Mouse (Mus musculus): Measurements from ENCODE around the gene Gm614.
A peak's percentile ranks its signal among the peaks of the same experiment; 100 is the strongest.

Gene Gm614

GRCm38 (mm10) chrX:101263892-101264291, at the start of gene Gm614:
Gm614 (minus strand) TSS chrX:101263992.
- no peak for DNase-seq (ENCODE audit: low spot score in 2 of 2)

DNA sequence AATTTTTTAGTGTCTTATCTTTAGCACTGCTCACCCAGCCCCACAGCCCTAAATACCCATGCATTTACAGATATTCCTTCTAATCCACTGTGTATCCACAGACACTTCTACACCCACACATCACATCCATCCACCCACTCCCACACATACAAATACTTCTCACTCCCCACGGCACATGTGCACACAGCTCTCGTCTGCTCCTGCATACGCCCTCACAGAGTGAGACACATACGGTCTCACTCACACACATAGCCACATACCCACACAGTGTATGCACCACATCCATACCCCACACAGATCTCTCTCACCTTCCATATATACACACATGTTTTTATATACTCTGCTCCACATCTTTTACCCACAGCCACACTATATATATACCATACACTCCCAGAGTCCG, 45.5 kb upstream of the Gm614 start:
- peak; percentile 36 to 55 for DNase-seq (ENCODE audit: low spot score in 2 of 2)

- no peak for DNase-seq (ENCODE audit: low spot score in 2 of 2)
Observed at GRCm38 (mm10) chrX:101304646-101305045, 40.9 kb upstream of the Gm614 start.

DNA sequence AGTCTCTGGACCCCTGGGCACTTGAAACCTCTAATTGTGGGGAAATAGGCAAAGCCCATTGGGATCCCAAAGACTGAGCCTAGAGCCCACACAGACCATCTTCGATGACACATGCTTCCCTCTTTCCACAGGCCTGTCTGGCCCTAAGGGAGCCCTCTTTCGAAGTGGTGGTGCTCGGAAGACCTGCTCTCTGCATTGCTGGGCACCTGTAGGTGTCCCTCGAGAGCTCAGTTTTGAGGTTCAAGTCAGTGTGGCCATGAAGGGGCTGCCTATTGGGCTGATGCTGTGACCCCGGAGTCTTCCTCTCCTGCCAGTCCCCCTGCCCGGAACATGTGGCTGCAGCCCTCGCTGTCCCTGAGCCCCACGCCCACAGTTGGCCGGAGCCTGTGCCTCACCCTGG, 37.9 kb upstream of the Gm614 start:
- no peak for DNase-seq (ENCODE audit: low spot score in 2 of 2)

DNA sequence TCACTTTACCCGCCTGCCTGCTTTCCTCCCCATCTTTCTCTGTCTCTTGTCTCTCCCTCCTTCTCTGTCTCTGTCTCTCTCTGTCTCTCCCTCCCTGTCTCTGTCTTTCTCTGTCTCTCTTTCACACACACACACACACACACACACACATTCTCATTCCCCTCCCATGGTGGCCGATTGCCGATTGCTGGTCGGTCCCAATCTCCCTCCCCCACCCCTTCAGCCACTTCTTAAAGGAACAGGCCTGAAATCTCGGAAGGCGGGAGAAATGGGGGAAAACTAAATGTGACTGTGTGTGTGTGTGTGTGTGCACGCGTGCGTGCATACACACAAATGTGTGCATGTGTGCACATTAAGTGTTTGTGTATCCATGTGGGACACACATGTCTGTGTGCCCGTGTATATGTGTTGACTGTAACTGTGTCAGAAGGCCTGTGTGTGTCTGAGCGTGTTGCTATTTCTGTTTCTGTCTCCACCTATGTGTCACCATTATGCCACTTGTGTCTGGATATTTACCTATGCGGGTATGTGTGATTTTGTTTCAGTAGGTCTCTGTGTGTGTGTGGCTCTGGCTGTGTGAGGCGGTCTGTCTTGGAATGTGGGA, 36.7 kb upstream of the Gm614 start:
- DNase-seq (ENCODE audit: low spot score in 2 of 2), result no peak

DNA sequence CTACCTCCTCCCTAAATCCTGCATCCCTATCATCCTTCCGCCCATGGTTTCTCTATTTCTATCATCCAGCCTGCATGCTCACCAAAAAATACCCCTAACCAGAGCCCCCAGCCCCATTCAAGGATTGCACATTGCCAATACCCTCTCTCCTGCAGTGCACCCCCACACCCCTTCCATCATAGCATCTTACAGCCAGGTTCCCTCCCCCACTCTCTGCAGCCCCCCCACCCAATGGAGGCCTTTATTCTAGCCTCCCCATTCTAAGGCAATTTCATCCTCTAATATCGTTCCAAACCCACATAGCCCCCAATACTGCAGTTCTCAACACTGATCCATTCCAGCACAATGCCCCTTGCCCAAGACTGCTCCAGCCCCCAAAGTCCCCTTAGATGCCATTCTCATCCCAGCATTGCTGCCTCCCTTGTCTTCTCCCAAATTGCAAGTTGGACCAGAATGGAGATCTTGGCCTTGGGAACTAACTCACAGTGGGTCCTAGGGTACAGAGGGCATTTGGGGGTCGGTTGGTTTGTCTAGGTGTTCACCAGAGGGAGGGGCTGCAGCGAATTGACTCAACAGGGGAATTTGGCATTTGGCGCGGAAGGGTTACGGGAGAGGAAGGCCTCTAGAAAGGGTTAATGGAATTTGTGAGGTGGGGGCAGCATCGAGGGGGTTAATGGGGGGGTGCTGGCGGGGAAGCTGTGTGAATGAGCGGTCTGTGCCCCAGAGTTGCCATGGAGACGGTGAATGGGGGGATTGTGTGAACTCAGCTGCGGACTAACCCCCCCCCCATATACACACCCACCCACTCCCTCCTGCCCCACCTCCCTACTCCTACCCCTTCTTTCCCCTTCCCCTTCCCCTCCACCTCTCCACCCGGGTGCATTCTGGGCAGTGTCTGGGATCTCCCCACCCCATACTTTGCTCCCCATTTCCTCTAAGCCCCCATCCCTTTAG, 36.0 kb upstream of the Gm614 start:
- no peak for DNase-seq (ENCODE audit: low spot score in 2 of 2)

GRCm38 (mm10) chrX:101299055-101299454, 35.3 kb upstream of the Gm614 start, which contains the start of gene Nlgn3:
Nlgn3 (plus strand) TSS chrX:101299168.
- DNase-seq (ENCODE audit: low spot score in 2 of 2), result no peak

DNA sequence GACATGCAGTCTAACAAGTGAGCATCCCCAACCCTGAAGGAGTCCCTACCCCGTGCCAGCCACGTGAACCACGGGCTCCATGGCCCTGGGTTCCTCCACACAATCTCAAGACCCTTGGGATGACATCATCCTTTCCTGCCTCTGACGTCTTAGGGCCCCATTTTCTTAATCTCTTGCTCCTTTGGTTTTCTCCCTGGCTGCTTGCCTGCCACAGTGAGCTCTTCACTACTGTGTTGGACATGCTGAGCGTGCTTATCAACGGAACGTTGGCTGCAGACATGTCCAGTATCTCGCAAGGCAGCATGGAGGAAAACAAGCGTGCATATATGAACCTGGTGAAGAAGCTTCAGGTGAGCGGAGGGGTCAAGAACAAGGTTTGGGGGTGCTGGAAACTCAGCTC, 26.3 kb upstream of the Gm614 start:
- no peak for DNase-seq (ENCODE audit: low spot score in 2 of 2)

GRCm38 (mm10) chrX:101289037-101289436, 25.2 kb upstream of the Gm614 start:
- DNase-seq (ENCODE audit: low spot score in 2 of 2), result no peak

DNA sequence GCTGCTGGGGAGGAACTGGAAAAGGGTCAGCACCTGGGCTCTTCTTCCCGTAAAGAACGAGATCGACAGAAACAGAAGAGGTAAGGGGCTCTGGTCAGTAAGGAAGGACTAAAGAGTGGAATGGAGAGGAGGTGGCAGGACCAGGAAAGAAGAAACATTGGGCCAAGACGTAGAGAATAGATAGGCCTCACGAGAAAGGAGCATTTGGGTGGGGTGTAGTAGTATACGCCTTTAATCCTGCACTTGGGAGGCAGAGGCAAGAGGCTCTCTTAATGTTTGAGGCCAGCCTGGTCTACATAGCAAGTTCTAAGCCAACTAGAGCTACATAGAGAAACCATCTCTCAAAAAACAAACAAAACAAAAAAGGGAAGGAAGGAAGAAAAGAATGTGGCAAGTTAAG, 24.6 kb upstream of the Gm614 start:
- no peak for DNase-seq (ENCODE audit: low spot score in 2 of 2)

DNA sequence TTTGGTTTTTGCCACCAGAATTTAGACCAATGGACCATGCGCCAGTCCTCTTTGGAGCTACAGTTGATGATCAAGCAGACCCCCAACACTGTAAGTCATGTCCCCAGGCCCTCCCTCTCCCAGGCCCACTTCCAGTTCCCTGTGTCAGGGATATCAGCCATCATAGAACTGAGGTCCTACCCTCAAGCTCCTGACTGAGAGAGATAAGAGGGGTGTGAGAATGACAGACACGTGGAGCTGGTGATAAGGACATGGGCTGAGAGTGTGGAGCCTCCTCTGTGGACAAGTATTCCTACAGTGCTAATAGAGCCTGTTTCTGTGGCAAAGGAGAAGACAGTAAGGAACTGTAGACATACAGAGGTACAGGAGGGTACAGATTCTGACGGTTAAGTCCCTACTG, 23.8 kb upstream of the Gm614 start:
- DNase-seq (ENCODE audit: low spot score in 2 of 2), result no peak

DNA sequence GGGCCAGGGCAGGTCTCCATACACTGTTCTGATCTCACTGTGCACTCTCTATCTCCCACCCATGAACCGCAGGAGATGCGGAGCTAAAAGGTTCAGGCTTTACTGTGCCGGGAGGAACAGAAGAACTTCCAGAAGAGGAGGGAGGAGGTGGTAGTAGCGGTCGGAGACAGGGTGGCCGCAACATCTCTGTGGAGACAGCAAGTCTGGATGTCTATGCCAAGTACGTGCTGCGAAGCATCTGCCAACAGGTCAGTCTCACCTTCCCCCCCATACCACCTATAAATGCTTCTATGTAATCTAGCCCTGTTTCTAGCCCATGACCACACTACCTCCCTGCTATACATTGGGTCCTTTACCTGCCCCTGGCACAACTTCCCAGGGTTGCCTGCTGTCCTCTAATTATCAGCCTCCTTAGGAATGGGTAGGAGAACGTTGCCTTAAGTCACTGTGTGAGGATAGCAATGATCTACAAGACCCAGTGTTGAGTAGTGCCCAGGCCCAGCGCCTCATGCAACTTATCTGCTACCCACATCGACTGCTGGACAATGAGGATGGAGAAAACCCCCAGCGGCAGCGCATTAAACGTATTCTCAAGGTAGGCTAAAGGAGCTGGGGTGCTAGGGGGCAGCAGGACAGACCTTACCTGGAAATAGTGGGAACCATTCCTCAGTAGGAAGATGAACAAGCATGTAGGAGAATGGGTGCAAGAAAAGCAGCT, 22.3 kb upstream of the Gm614 start:
- no peak for DNase-seq (ENCODE audit: low spot score in 2 of 2)

- DNase-seq (ENCODE audit: low spot score in 2 of 2), result peak in 1 of 2 experiments; percentile 34
Observed at GRCm38 (mm10) chrX:101285534-101285933, 21.7 kb upstream of the Gm614 start.

DNA sequence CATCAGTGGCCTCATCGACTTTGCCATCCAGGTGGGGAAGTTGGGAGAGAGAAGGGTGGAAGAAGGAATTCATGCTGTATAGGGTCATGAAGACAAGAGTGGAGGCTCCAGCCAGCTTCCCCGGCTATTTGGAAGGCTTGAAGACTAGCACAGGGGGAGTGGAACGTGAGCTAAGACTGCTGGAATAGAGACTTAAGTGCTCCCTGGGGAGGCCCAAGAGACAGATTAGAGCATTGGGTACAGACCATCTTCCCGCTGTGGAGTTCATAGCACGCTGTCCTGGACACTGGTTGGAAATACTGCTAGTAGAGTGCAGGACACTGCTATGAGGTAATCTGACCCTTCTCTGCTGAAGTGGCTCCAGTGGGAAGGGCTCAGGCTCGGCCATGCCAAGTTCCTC, 19.0 kb upstream of the Gm614 start:
- DNase-seq (ENCODE audit: low spot score in 2 of 2), result no peak

DNA sequence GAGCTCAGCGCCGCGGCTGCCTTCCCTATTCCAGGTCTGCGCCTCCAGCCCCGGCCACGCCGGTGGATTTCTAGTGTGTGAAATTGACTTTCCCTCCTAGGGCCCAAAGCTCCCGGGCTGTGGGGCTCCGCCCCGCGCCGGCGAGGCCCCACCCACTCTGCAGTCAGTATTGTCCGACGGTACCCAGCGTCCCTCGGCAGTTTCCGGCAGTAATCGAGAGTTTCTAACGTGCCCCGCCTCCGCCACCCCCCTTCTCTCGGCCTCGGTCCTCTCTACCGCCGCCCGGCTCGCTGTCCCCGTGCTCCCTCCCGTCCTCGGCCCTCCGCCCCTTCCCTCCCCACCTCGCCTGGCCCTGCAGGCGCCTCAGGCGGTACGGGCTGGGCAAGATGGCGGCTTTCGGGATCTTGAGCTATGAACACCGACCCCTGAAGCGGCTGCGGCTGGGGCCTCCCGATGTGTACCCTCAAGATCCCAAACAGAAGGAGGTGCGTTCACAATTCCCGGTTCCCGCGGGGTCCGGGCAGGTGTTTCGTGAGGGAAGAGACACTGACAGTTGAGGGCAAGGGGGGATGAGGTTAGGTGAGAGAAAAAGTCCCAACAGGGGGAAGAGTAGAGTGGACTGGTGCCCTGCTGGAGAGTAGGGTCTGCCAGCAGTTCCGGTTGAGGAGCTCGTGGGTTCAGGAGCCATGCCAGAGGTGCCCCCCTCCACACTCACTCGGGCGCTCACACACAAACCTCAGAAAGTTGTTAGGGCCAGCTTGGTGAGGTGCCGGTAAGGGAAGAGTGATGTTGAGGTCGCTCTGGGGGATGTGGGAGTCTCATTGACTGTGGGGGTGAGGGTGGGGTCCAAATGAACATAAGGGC, 10.3 kb upstream of the Gm614 start, which contains the start of gene Med12:
Med12 (plus strand) TSS at position 156 of the 864 bp plus-strand sequence.
- DNase-seq (ENCODE audit: low spot score in 2 of 2), result peak; percentile 70 to 71

- DNase-seq (ENCODE audit: low spot score in 2 of 2), result no peak
Observed at GRCm38 (mm10) chrX:101273410-101273809, 9.6 kb upstream of the Gm614 start.

DNA sequence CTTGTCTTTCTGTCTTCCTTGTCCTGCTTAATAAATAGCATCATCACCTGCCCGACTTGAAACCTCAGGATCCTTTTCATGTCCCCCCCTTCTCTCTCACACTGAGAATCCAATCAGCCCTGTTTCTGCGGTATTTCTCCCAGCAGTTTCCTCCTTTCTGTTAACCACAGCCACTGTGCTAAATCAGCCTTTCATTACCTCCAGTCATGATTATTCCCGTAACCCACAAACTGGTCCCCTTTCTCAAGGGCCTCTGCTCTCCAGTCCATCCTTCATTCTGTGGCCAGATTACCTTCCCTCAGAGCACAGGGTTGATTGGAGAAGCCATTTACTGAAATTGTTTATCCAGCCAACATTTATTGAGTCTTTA, 4.9 kb upstream of the Gm614 start, which contains the start of gene Gm20489:
Gm20489 (minus strand) TSS at position 269 of the 370 bp plus-strand sequence.
- no peak for DNase-seq (ENCODE audit: low spot score in 2 of 2)

- no peak for DNase-seq (ENCODE audit: low spot score in 2 of 2)
Observed at GRCm38 (mm10) chrX:101268025-101268754, 4.4 kb upstream of the Gm614 start, which contains the start of gene Il2rg. Il2rg (minus strand) TSS chrX:101268255.

DNA sequence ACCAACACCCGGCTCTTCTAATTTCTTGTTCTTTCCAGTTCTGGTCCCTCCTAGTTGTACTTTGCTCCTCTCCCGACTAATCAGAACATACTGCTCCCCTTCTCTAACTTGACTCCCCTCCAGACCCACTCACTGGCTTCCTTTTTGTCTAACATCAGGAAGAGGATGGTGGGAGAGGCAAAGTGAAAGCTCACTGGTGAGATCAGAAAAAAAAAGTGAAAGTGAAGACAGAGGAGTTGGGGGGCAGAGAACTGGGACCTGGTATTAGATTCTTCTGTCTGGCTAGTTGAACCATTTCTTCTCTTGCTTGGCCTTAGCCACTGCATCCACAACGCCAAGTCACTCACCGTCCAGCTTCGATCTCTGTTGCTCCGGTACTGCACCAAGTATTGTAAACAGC, 2.8 kb upstream of the Gm614 start:
- DNase-seq (ENCODE audit: low spot score in 2 of 2), result no peak
